ENCODE assay signal across 9 mouse cellular contexts in the genomic region with DNA sequence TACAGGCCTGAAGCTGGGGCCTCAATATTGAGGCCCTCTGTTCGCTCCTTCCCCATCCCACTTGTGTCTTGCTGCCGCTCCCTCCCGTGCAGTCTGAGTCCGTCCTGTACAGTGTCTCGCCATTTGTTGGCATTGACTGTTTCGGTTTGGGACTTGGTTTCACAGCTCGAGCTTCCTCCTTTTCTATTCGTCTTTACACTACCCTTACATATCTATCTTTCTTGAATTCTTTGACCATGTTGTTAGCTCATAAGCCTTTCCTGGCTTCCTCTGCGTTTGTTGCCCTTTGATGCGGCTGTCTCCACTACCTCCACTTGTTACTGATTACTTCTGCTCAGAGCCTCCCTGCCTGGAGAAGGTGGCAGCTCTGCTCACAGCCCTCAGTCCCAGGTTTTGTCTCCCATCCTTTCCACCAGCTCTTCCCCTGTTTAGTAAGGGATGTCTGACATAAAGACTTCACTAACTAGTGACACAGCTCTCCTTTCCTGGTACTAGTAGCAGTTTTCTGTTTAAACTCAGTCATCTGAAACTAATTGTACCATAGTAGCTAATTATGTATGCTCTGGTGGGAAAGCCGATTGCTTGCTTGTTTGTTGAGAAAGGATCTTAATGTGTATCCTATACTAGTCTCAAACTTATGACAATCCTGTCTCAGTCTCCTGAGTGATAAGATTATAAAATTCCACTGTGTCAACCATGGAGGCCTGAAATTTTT. TPM values are rescaled to one million over a fixed set of nuclear protein-coding genes. Genes with fewer than 3 reads are reported as not detected.
DNase-seq lines count a peak whose midpoint lies in the region; ATAC-seq and TF ChIP-seq lines count a peak whose summit lies in the region.
"Had no signal": no experiment of that assay in that cellular context is flagged by ENCODE, and none has a peak within 500 bp of the region (broad histone marks: within the 10 kb centered on the region; RNA-seq: fewer than 3 reads in every experiment).

No protein-coding gene starts in this region.

- in situ Hi-C loops in CH12.LX (cut with MboI; ENCODE audit: low pct_ligation_motif_present, low pct_unique_long_range_greater_than_20kb, low sequenced_read_pairs), result no loop called here

- 0 out of 2 replicates have a peak, but pooled peaks have one; percentile 20 for TF ChIP-seq POLR2A in CH12.LX (IDR thresholded peaks at IDR 0.05; ENCODE audit: low read depth, low read length)

- peaks cover 13% of the 10 kb centered on the region for H3K79me2 ChIP-seq in CH12.LX (replicated peaks; ENCODE audit: control insufficient read depth, extremely low read depth, insufficient read depth, poor library complexity, severe bottlenecking)

- 71% methylated on average over 11 of the region's 11 CpGs for WGBS in hindbrain, embryonic 14.5 days

- H3K9ac ChIP-seq in CH12.LX (ENCODE audit: insufficient read depth, low read depth), result peak overlapping the region; percentile 80
- 0 out of 2 replicates have a peak overlapping the region, but pooled peaks have one; percentile 28 for H3K9ac ChIP-seq in hindbrain, embryonic 14.5 days
- H3K9ac ChIP-seq: lung, embryonic 14.5 days had no signal

- H3K36me3 ChIP-seq in CH12.LX (replicated peaks in 1 of 2; ENCODE audit: control insufficient read depth in 1 of 2, insufficient read depth in 1 of 2, low read length in 1 of 2), result peaks cover 16 to 29% of the 10 kb centered on the region in 2 experiments
- H3K36me3 ChIP-seq in hindbrain, embryonic 14.5 days (replicated peaks; ENCODE audit: control insufficient read depth, insufficient read depth), result peaks cover 33% of the 10 kb centered on the region; the same call in 1 of the 2 replicates

- H3K4me1 ChIP-seq in CH12.LX (ENCODE audit: control insufficient read depth in 1 of 2, insufficient read depth in 2 of 2), result peaks cover 0 to 10% of the 10 kb centered on the region in 2 experiments; a peak in 2 of 4 replicates
- peaks cover 21% of the 10 kb centered on the region for H3K4me1 ChIP-seq in hindbrain, embryonic 14.5 days (replicated peaks; ENCODE audit: control insufficient read depth, insufficient read depth, low read length)

- TF ChIP-seq EP300 in CH12.LX (IDR thresholded peaks at IDR 0.05; ENCODE audit: low read length), result no peak

- no peak for TF ChIP-seq RAD21 in CH12.LX (IDR thresholded peaks at IDR 0.05; ENCODE audit: low read depth, low read length)

- H3K4me2 ChIP-seq in CH12.LX (ENCODE audit: insufficient read depth, low read depth, poor library complexity, severe bottlenecking), result peak overlapping the region; percentile 98
- H3K4me2 ChIP-seq in hindbrain, embryonic 14.5 days (replicated peaks), result peak overlapping the region; percentile 20; the same call in 1 of the 2 replicates
- H3K4me2 ChIP-seq: lung, embryonic 14.5 days had no signal

- H3K27me3 ChIP-seq in CH12.LX (replicated peaks), result no peaks in the 10 kb centered on the region
- no peaks in the 10 kb centered on the region for H3K27me3 ChIP-seq in hindbrain, embryonic 14.5 days (ENCODE audit: control insufficient read depth, insufficient read depth, low read length)

- peak overlapping the region; percentile 84 for H3K27ac ChIP-seq in CH12.LX (ENCODE audit: insufficient read depth, low read depth)
- H3K27ac ChIP-seq in hindbrain, embryonic 14.5 days, result no peak overlapping the region

- DNase-seq in kidney, adult 18-20 months, result peak; percentile 11
- DNase-seq in kidney, adult 9 months, result no peak
- DNase-seq in CH12.LX (ENCODE audit: extremely low read depth), result peak; percentile 41
- DNase-seq in cerebellum, adult 9-11 months, result peak; percentile 34
- no peak for DNase-seq in hindbrain, embryonic 14.5 days (ENCODE audit: low spot score)
- DNase-seq in gastrocnemius, postnatal 25 days, result no peak
- DNase-seq in adrenal gland, adult 8-10 months, result no peak
- no peak for DNase-seq in left cerebral cortex, adult 11 months (ENCODE audit: low spot score)
- DNase-seq: lung, embryonic 14.5 days had no signal

- H3K4me3 ChIP-seq in CH12.LX (replicated peaks in 1 of 3; ENCODE audit: low read depth in 2 of 3, low read length in 2 of 3, poor library complexity in 1 of 3), result peak overlapping the region; percentile 39 to 73 (median 55)
- H3K4me3 ChIP-seq in hindbrain, embryonic 14.5 days (replicated peaks; ENCODE audit: low read length), result no peak overlapping the region

- no peaks in the 10 kb centered on the region for H3K9me3 ChIP-seq in CH12.LX (replicated peaks; ENCODE audit: low read length)
- no peaks in the 10 kb centered on the region for H3K9me3 ChIP-seq in hindbrain, embryonic 14.5 days (ENCODE audit: control insufficient read depth, low read length)

- dilution Hi-C loops in CH12.LX (cut with MboI; ENCODE audit: extremely low pct_ligation_motif_present, extremely low pct_unique_long_range_greater_than_20kb, low sequenced_read_pairs), result no loop called here

- no peak for TF ChIP-seq CTCF in CH12.LX (conservative IDR thresholded peaks at IDR 0.05 in 1 of 2, IDR thresholded peaks at IDR 0.05 in 1 of 2; ENCODE audit: low read depth in 2 of 2, low read length in 2 of 2)

- ATAC-seq in hindbrain, embryonic 14.5 days (ENCODE audit: low FRiP score), result no peak

TF ChIP-seq in CH12.LX, 34 proteins besides CTCF, POLR2A, EP300 and RAD21:
- TF ChIP-seq JUN (IDR thresholded peaks at IDR 0.05; ENCODE audit: insufficient read depth, low read depth, low read length), result no peak
- no peak for TF ChIP-seq GABPA (IDR thresholded peaks at IDR 0.05; ENCODE audit: insufficient replicate concordance, low read depth, low read length)
- no peak for TF ChIP-seq MAX (IDR thresholded peaks at IDR 0.05; ENCODE audit: low read length)
- TF ChIP-seq MAZ (IDR thresholded peaks at IDR 0.05; ENCODE audit: low read depth, low read length), result no peak
- TF ChIP-seq E2F4 (IDR thresholded peaks at IDR 0.05; ENCODE audit: insufficient replicate concordance, low read depth, low read length), result no peak
- TF ChIP-seq MXI1 (IDR thresholded peaks at IDR 0.05; ENCODE audit: low read depth, low read length), result no peak
- no peak for TF ChIP-seq KAT2A (IDR thresholded peaks at IDR 0.05; ENCODE audit: insufficient replicate concordance, low read length)
- TF ChIP-seq BHLHE40 (IDR thresholded peaks at IDR 0.05; ENCODE audit: low read depth, low read length), result no peak
- no peak for TF ChIP-seq USF1 (IDR thresholded peaks at IDR 0.05; ENCODE audit: low read depth, low read length)
- TF ChIP-seq MYC (IDR thresholded peaks at IDR 0.05; ENCODE audit: low read depth, low read length), result no peak
- TF ChIP-seq SMC3 (IDR thresholded peaks at IDR 0.05; ENCODE audit: low read depth, low read length), result no peak
- TF ChIP-seq ZC3H11A (IDR thresholded peaks at IDR 0.05; ENCODE audit: low read depth, low read length), result no peak
TF ChIP-seq in CH12.LX: peak in this region for 0.

RNA-seq across cellular contexts. Expression of gene Cetn3, which starts 3.0 kb away (rescaled TPM):
- total RNA-seq in CH12.LX (2012; rRNA removed) (55.6 and 70.0 TPM in 2 replicates), CH12.LX (2014; rRNA removed) (158 and 198 TPM in 2 replicates)
- polyA plus RNA-seq in CH12.LX (2012; ENCODE audit: insufficient read length, low read depth), result 211 and 239 TPM in 2 replicates
- polyA plus RNA-seq in hindbrain, embryonic 14.5 days (2014; fragmentation: Nextera tagmentation; extraction: Ambion mirVana), result 232 and 250 TPM in 2 replicates
- total RNA-seq in gastrocnemius, postnatal 25 days (2021), result 10 to 100 TPM; 28.8 to 32.8 TPM
- total RNA-seq in adrenal gland, adult 8-10 months (2022), result 100 to 1,000 TPM; 103 to 142 (median 122) TPM

Comparison
In these comparisons a context has a peak if more than half of its experiments do, and no peak if none do; other contexts are left out.
1. DNase-seq: peak in kidney, adult 18-20 months (single experiment), CH12.LX (single experiment) and cerebellum, adult 9-11 months (single experiment); none in kidney, adult 9 months (single experiment), hindbrain, embryonic 14.5 days (single experiment), gastrocnemius, postnatal 25 days (single experiment), adrenal gland, adult 8-10 months (single experiment) and left cerebral cortex, adult 11 months (single experiment).